In the genomic region with DNA sequence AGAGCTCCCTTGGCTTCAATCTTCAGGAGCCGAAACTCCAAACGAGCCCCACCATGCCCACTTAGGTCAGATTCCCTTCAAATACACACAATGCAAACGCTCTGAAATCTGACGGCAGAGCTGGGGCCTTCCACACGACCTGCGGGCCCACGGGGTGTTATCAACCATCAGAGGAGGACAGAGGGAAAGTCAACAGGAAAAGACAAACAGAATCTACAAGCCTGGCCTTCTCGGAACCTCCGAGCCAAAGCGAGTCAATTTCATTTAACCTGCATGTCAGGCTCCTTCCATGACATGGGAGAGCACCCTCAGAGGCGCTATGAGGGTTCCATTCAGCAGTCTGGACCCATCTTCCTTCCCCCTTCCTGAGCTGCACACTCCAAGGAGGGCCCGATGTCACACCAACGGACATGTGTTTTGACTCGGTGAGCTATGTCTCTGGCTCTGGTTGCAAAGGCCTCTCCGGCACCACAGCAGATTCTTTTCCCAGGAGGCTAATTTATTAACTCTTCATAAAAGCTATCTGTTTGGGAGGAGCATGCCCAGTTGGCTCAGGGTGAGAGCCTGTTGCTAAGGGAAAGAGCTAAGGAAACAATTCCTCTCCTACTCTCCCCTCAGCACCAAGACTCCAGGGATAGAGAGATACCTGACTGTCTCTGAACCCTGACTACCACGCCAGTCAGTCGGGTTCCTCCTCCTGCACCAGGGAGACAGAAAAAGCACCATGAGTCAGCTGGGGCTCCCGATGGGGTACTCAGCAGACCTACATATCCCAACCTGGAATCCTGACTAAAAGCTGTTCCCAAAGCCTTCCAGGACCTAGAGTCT, we compare ENCODE assay signal across 15 mouse cellular contexts. TPM values are rescaled to one million over a fixed set of nuclear protein-coding genes. Genes with fewer than 3 reads are reported as not detected.
DNase-seq lines count a peak whose midpoint lies in the region; ATAC-seq lines count a peak whose summit lies in the region.
"Had no signal": no experiment of that assay in that cellular context is flagged by ENCODE, and none has a peak within 500 bp of the region (broad histone marks: within the 10 kb centered on the region; RNA-seq: fewer than 3 reads in every experiment).

No protein-coding gene starts in this region.

- no peak overlapping the region for H3K4me2 ChIP-seq in hindbrain, embryonic 12.5 days (replicated peaks)
- no peak overlapping the region for H3K4me2 ChIP-seq in neural tube, embryonic 13.5 days
- H3K4me2 ChIP-seq in neural tube, embryonic 15.5 days = no peak overlapping the region
- H3K4me2 ChIP-seq: embryonic facial prominence, embryonic 15.5 days; limb, embryonic 12.5 days had no signal

- H3K27me3 ChIP-seq in hindbrain, embryonic 10.5 days (ENCODE audit: insufficient read depth, poor library complexity, severe bottlenecking) = no peaks in the 10 kb centered on the region
- H3K27me3 ChIP-seq in hindbrain, embryonic 12.5 days = no peaks in the 10 kb centered on the region
- H3K27me3 ChIP-seq in neural tube, embryonic 13.5 days = no peaks in the 10 kb centered on the region
- no peaks in the 10 kb centered on the region for H3K27me3 ChIP-seq in neural tube, embryonic 15.5 days (replicated peaks)
- H3K27me3 ChIP-seq: embryonic facial prominence, embryonic 15.5 days; limb, embryonic 12.5 days had no signal

- no peak overlapping the region for H3K9ac ChIP-seq in hindbrain, embryonic 12.5 days
- no peak overlapping the region for H3K9ac ChIP-seq in neural tube, embryonic 13.5 days
- H3K9ac ChIP-seq in neural tube, embryonic 15.5 days (replicated peaks) = no peak overlapping the region
- H3K9ac ChIP-seq: embryonic facial prominence, embryonic 15.5 days; limb, embryonic 12.5 days had no signal

- H3K27ac ChIP-seq in hindbrain, embryonic 10.5 days = peak overlapping the region; percentile 37
- H3K27ac ChIP-seq in hindbrain, embryonic 12.5 days = no peak overlapping the region
- H3K27ac ChIP-seq in neural tube, embryonic 13.5 days (replicated peaks) = peak overlapping the region; percentile 23
- H3K27ac ChIP-seq in neural tube, embryonic 15.5 days (replicated peaks) = peak overlapping the region; percentile 38
- H3K27ac ChIP-seq: embryonic facial prominence, embryonic 15.5 days; limb, embryonic 12.5 days had no signal

- WGBS in hindbrain, embryonic 10.5 days = 88% methylated on average over 18 of the region's 18 CpGs
- WGBS in hindbrain, embryonic 12.5 days = 83% methylated on average over 18 of the region's 18 CpGs
- WGBS in neural tube, embryonic 13.5 days = 70% methylated on average over 18 of the region's 18 CpGs
- WGBS in neural tube, embryonic 15.5 days = 64% methylated on average over 18 of the region's 18 CpGs

- peaks cover 46% of the 10 kb centered on the region for H3K4me1 ChIP-seq in hindbrain, embryonic 10.5 days (replicated peaks)
- H3K4me1 ChIP-seq in hindbrain, embryonic 12.5 days = peaks cover 31% of the 10 kb centered on the region
- peaks cover 54% of the 10 kb centered on the region for H3K4me1 ChIP-seq in neural tube, embryonic 13.5 days (replicated peaks)
- peaks cover 41% of the 10 kb centered on the region for H3K4me1 ChIP-seq in neural tube, embryonic 15.5 days

- DNase-seq in adrenal gland, adult (ENCODE audit: inconsistent age in 2 of 2, low spot score in 1 of 2) = peak; percentile 40 to 72
- no peak for DNase-seq in adrenal gland, adult 18-20 months (ENCODE audit: low spot score in 2 of 2)
- no peak for DNase-seq in hindbrain, embryonic 10.5 days (ENCODE audit: low spot score)
- DNase-seq in neural tube, embryonic 10.5 days (ENCODE audit: extremely low spot score, low spot score) = no peak
- no peak for DNase-seq in embryo, embryonic 10 days (ENCODE audit: low spot score)
- DNase-seq: adrenal gland, adult 8-10 months; spleen, adult 18-20 months; thymus, postnatal 4 days had no signal

- no peak overlapping the region for H3K4me3 ChIP-seq in hindbrain, embryonic 10.5 days
- no peak overlapping the region for H3K4me3 ChIP-seq in hindbrain, embryonic 12.5 days
- no peak overlapping the region for H3K4me3 ChIP-seq in neural tube, embryonic 13.5 days
- H3K4me3 ChIP-seq in neural tube, embryonic 15.5 days (replicated peaks) = no peak overlapping the region
- H3K4me3 ChIP-seq: embryonic facial prominence, embryonic 15.5 days; limb, embryonic 12.5 days had no signal

- H3K9me3 ChIP-seq in hindbrain, embryonic 10.5 days = no peaks in the 10 kb centered on the region
- no peaks in the 10 kb centered on the region for H3K9me3 ChIP-seq in hindbrain, embryonic 12.5 days (replicated peaks)
- H3K9me3 ChIP-seq in neural tube, embryonic 13.5 days = no peaks in the 10 kb centered on the region
- no peaks in the 10 kb centered on the region for H3K9me3 ChIP-seq in neural tube, embryonic 15.5 days (replicated peaks)
- H3K9me3 ChIP-seq: embryonic facial prominence, embryonic 15.5 days; G1E; limb, embryonic 12.5 days had no signal

- H3K36me3 ChIP-seq in hindbrain, embryonic 10.5 days = peaks cover 98% of the 10 kb centered on the region
- peaks cover 54% of the 10 kb centered on the region for H3K36me3 ChIP-seq in hindbrain, embryonic 12.5 days
- H3K36me3 ChIP-seq in neural tube, embryonic 13.5 days = peaks cover 45% of the 10 kb centered on the region
- H3K36me3 ChIP-seq in neural tube, embryonic 15.5 days = peaks cover 7% of the 10 kb centered on the region; the same call in 1 of the 2 replicates

- ATAC-seq in hindbrain, embryonic 12.5 days (ENCODE audit: low FRiP score) = no peak
- ATAC-seq in neural tube, embryonic 13.5 days (ENCODE audit: low read depth) = peak; percentile 65
- peak; percentile 52; the same call in 1 of the 2 replicates for ATAC-seq in neural tube, embryonic 15.5 days (ENCODE audit: low FRiP score)
- ATAC-seq: inflammation-experienced regulatory T-cells, adult 6 months had no signal

RNA-seq across cellular contexts. Expression of gene Msi2, which starts 42.6 kb away (rescaled TPM):
- total RNA-seq in adrenal gland, adult 18-20 months (2021) = 100 to 1,000 TPM; 196 to 204 TPM
- 27.3 and 29.9 TPM in 2 replicates for polyA plus RNA-seq in hindbrain, embryonic 10.5 days (2016; fragmentation: Nextera tagmentation; extraction: Ambion mirVana)
- polyA plus RNA-seq in hindbrain, embryonic 12.5 days (2016; fragmentation: Nextera tagmentation; extraction: Ambion mirVana) = 34.8 and 35.9 TPM in 2 replicates
- 20.9 and 21.7 TPM in 2 replicates for polyA plus RNA-seq in neural tube, embryonic 13.5 days (2015; fragmentation: Nextera tagmentation; extraction: Ambion mirVana)
- 17.3 and 20.7 TPM in 2 replicates for polyA plus RNA-seq in neural tube, embryonic 15.5 days (2015; fragmentation: Nextera tagmentation; extraction: Ambion mirVana)

Comparison
In these comparisons a context has a peak if more than half of its experiments do, and no peak if none do; other contexts are left out.
1. DNase-seq: peak in adrenal gland, adult (2 of 2); none in adrenal gland, adult 18-20 months (0 of 2), hindbrain, embryonic 10.5 days (single experiment), neural tube, embryonic 10.5 days (single experiment) and embryo, embryonic 10 days (single experiment).